Mouse (Mus musculus) bone marrow, adult 2 months (tissue): ENCODE data around the gene Taok2.

Experiments
- CTCF ChIP-seq: fragments of 200-500 bp; IDR thresholded peaks from 2 replicates; pipeline ENCODE4 v1.5.1; 2011; ENCODE audit warnings: low read length, control low read depth; ENCODE audit not compliant: control insufficient read depth, insufficient read depth
- POLR2A ChIP-seq: fragments of 200-500 bp; IDR thresholded peaks from 2 replicates; pipeline ENCODE4 v1.6.1; 2011; ENCODE audit warnings: low read depth, mild to moderate bottlenecking, control low read depth, low read length, borderline replicate concordance; ENCODE audit not compliant: control insufficient read depth

- no peak for TF ChIP-seq CTCF
- no peak for TF ChIP-seq POLR2A
Measured at GRCm38 (mm10) chr7:126843276-126843675, 41.2 kb downstream of the Taok2 start.
